Mouse (Mus musculus) cerebellum, adult 18-20 months (tissue): ENCODE results near the gene Stpg1.

Source experiments
- DNase-seq, 2 experiments: peaks; one replicate each; pipeline ENCODE4 v3.0.0; 2021

Gene Stpg1

DNA sequence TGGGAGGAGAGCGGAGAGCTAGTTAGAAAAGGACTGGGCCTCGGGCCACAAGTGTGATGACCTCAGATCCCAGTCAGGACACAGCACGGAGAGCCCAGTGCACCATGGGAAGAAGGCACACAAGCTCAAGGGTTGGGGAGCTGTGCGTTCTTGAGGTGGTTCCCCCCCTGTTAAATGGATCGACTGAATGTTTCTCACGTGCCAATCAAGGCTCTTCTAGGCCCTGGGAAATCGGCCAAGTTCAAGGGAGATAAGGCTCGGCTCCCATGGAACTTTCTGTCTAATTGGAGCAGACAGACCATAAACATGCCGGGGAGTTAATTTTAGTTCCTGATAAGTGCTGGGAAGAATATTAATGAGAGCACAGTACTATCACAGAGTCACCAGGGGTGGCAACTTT, 70.8 kb downstream of the Stpg1 start:
- DNase-seq: no peak

DNA sequence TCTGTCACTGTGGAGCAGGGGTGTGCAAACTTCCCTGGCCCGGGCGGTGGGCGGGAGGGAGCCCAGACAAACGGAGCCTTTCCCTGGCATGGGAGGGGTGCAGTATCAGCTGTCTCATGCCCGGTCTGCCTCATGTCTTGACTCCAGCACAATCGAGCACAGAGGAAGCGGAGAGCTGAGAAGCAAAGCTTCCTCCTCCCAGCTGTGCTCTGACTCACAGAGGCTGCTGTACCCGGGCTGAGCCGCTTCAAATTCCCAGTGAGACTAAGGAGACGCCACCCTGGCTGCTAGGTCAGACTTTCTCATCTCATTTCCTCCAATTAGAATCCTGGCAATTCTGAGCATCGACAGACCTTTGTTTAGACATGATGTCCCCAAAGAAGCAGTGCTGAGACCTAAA, 72.5 kb downstream of the Stpg1 start:
- no peak for DNase-seq

GRCm38 (mm10) chr4:135567484-135567883, 72.9 kb downstream of the Stpg1 start:
- DNase-seq: no peak

DNA sequence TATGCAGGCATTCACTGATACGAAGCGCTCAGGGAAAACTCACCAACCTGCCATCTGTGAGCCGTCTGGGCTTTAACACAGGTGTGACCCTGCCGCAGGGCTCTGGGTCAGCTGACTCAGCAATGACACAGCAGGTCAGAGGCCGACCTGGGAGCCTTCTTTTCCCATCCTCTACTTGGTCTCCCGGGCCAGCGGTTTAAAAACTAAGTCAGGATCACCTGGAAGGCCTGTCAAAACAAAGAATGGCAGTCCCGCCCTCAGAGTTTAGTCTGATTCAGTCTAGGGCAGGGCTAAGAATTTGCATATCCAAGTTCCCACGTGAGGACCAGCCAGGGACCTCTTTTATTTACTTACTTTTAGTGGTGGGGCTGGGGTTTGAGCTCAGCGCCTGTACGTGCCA, 74.6 kb downstream of the Stpg1 start:
- DNase-seq: no peak

- no peak for DNase-seq
Measured at GRCm38 (mm10) chr4:135570152-135571036, 75.8 kb downstream of the Stpg1 start.

- no peak for DNase-seq
Measured at GRCm38 (mm10) chr4:135571037-135571550, 76.5 kb downstream of the Stpg1 start.

- no peak for DNase-seq
Measured at GRCm38 (mm10) chr4:135572276-135572675, 77.7 kb downstream of the Stpg1 start.

DNA sequence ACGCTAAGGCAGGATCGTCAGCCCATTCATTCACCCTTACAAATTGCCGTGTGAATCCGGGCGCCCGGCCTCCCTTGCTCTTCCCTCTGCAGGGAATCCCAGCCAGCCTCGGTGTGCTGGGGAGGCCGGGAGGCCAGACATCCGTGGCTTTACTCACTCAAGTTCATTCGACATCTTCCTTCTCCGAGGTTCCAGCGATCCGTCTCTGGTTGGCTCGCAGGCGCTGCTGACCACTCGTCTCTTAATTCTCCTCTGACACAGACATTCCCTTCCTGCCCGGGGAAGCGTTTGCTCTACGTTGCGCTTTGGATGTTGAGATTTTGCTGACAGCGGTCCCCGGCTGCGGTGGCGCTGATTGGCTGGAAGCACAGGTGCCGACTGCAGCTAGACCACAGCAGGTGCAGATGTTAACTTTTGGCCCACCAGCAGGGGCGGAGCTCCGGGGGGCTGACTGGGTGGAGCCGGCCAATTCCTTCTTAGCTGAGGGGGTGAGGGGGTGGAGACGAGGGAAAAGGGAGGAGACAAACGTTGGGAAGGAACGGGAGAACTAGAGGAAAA, 78.7 kb downstream of the Stpg1 start, which contains the start of gene Grhl3:
Gene Grhl3, minus strand, starts transcription at position 380 of the 558 bp plus-strand sequence.
- peak in 1 of 2 experiments; percentile 4 for DNase-seq

GRCm38 (mm10) chr4:135575365-135576140, 81.0 kb downstream of the Stpg1 start:
- DNase-seq: no peak

- DNase-seq: no peak
Measured at GRCm38 (mm10) chr4:135578490-135578889, 83.9 kb downstream of the Stpg1 start.

- no peak for DNase-seq
Measured at GRCm38 (mm10) chr4:135579695-135580094, 85.1 kb downstream of the Stpg1 start.

- no peak for DNase-seq
Measured at GRCm38 (mm10) chr4:135581222-135581910, 86.8 kb downstream of the Stpg1 start.

GRCm38 (mm10) chr4:135584838-135585237, 90.2 kb downstream of the Stpg1 start:
- no peak for DNase-seq
